Mouse (Mus musculus) stomach, postnatal 0 days (tissue): Measurements from ENCODE around the gene Tppp2.

Experiments used
- CTCF ChIP-seq: IDR thresholded peaks from 2 replicates; pipeline ENCODE4 v1.5.1; 2016; ENCODE audit warnings: antibody characterized with exemption, low read depth, mild to moderate bottlenecking, moderate library complexity
- EP300 ChIP-seq: optimal IDR thresholded peaks from 2 replicates; pipeline ENCODE3; 2016; ENCODE audit warnings: antibody characterized with exemption

DNA sequence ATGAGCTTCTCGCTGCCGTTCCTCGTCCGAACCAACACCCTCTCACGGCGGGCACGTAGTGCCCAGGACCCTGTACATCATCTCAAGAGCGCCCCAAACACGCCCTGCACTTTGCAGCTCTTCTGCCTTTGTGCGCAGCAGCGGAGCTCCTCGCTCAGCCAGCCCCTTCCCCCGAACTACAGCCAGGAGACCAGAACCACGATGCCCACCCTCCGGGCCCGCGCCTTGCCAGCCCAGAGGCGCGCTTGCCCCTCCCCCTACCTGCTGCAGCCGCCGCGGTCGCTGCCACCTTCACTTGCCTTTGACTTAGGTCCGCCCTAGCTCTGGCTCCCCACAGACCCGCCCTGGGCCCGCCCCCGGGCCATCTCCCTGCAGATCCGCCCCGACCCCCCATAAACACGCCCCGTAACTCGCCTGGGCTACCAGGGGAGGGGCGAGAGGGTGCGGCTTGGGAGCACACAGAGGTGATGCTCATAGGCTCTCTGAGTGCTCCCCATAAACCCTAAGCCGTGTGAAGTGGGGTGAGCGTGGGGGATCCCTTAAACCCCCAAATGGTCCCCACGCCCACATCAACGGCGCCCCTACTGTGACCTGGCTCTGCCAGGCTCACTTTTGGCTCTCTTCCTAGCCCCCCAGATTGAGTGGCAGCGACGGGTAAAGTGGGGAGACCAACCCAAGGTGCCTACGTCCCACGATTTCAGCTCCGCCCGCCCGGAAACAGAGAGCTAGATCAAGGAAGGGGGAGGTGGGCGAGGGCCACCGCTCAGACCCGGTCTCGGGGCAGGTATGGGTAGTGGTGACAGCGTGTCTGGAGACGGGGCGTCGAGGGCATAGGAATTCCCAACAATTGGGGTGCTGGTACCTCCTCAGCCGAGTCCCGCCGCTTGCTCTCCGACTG is 4.9 kb upstream of the Tppp2 start:
- peak; percentile 2 for TF ChIP-seq EP300
- no peak for TF ChIP-seq CTCF
